Mouse (Mus musculus): ENCODE data around the gene D17Wsu92e.

- TF ChIP-seq CTCF (IDR thresholded peaks at IDR 0.05; ENCODE audit: low read depth) (no peak), EP300 (IDR thresholded peaks at IDR 0.05; ENCODE audit: low read depth) (no peak)
Measured at GRCm38 (mm10) chr17:27734344-27735073, 85.9 kb downstream of the D17Wsu92e start.
